Mouse (Mus musculus): ENCODE measurements at regions not wholly inside any gene's neighbourhood (a gene's known extent, or its start where the extent isn't known, plus 50 kb on each side); places are given as distances from the start of the nearest gene placed in this dataset.

- ATAC-seq, result no peak
- Histone ChIP-seq H3K9me3 (replicated peaks) (no peaks in the 10 kb centered on the region), H3K9ac (no peak overlapping the region), H3K4me2 (no peak overlapping the region), H3K36me3 (ENCODE audit: poor library complexity, severe bottlenecking) (no peaks in the 10 kb centered on the region), H3K27me3 (no peaks in the 10 kb centered on the region), H3K4me3 (no peak overlapping the region), H3K4me1 (no peaks in the 10 kb centered on the region), H3K27ac (no peak overlapping the region)
- WGBS, result 90% methylated on average over 3 of the region's 3 CpGs
These were observed 157.9 kb upstream of the Agap1 start for GRCm38 (mm10) chr1:89296691-89297090.

GRCm38 (mm10) chr1:89297766-89298165 is 156.8 kb upstream of the Agap1 start:
- H3K9me3 ChIP-seq (replicated peaks), result no peaks in the 10 kb centered on the region
- WGBS, result 91% methylated on average over 11 of the region's 11 CpGs
- H3K4me2 ChIP-seq, result no peak overlapping the region
- H3K36me3 ChIP-seq (ENCODE audit: poor library complexity, severe bottlenecking), result no peaks in the 10 kb centered on the region
- no peak for ATAC-seq
- H3K4me1 ChIP-seq, result peaks cover 6% of the 10 kb centered on the region; the same call in 1 of the 2 replicates
- no peak overlapping the region for H3K4me3 ChIP-seq
- H3K9ac ChIP-seq, result no peak overlapping the region
- no peaks in the 10 kb centered on the region for H3K27me3 ChIP-seq
- H3K27ac ChIP-seq, result no peak overlapping the region

GRCm38 (mm10) chr1:89301151-89301550 is 153.5 kb upstream of the Agap1 start:
- Histone ChIP-seq H3K9ac (no peak overlapping the region), H3K36me3 (ENCODE audit: poor library complexity, severe bottlenecking) (no peaks in the 10 kb centered on the region), H3K9me3 (replicated peaks) (no peaks in the 10 kb centered on the region), H3K27ac (no peak overlapping the region), H3K4me2 (no peak overlapping the region), H3K4me3 (no peak overlapping the region), H3K27me3 (no peaks in the 10 kb centered on the region), H3K4me1 (peaks cover 8% of the 10 kb centered on the region; the same call in 1 of the 2 replicates)
- ATAC-seq, result no peak
- 88% methylated on average over 6 of the region's 6 CpGs for WGBS

GRCm38 (mm10) chr1:89302368-89302951 is 152.1 kb upstream of the Agap1 start:
- Histone ChIP-seq H3K9ac (no peak overlapping the region), H3K4me1 (peaks cover 8% of the 10 kb centered on the region; the same call in 1 of the 2 replicates), H3K27ac (no peak overlapping the region; the same call in 1 of the 2 replicates), H3K36me3 (ENCODE audit: poor library complexity, severe bottlenecking) (no peaks in the 10 kb centered on the region), H3K9me3 (replicated peaks) (no peaks in the 10 kb centered on the region), H3K27me3 (no peaks in the 10 kb centered on the region), H3K4me3 (no peak overlapping the region), H3K4me2 (peak overlapping the region; percentile 32)
- WGBS, result 69% methylated on average over 20 of the region's 20 CpGs
- no peak for ATAC-seq

GRCm38 (mm10) chr1:89305171-89305570 is 149.4 kb upstream of the Agap1 start:
- H3K4me2 ChIP-seq, result no peak overlapping the region
- no peak for ATAC-seq
- H3K27ac ChIP-seq, result no peak overlapping the region
- H3K4me3 ChIP-seq, result no peak overlapping the region
- 84% methylated on average over 7 of the region's 7 CpGs for WGBS
- peaks cover 17% of the 10 kb centered on the region for H3K4me1 ChIP-seq
- H3K36me3 ChIP-seq (ENCODE audit: poor library complexity, severe bottlenecking), result no peaks in the 10 kb centered on the region
- no peak overlapping the region for H3K9ac ChIP-seq
- H3K27me3 ChIP-seq, result no peaks in the 10 kb centered on the region
- H3K9me3 ChIP-seq (replicated peaks), result no peaks in the 10 kb centered on the region

- peak overlapping the region; percentile 50 for H3K4me2 ChIP-seq
- peak overlapping the region; percentile 31 for H3K9ac ChIP-seq
- WGBS, result 37% methylated on average over 13 of the region's 13 CpGs
- no peak overlapping the region for H3K27ac ChIP-seq
- peaks cover 10% of the 10 kb centered on the region for H3K4me1 ChIP-seq
- no peaks in the 10 kb centered on the region for H3K27me3 ChIP-seq
- H3K9me3 ChIP-seq (replicated peaks), result no peaks in the 10 kb centered on the region
- ATAC-seq, result peak; percentile 68; the same call in 1 of the 2 replicates
- no peaks in the 10 kb centered on the region for H3K36me3 ChIP-seq (ENCODE audit: poor library complexity, severe bottlenecking)
- H3K4me3 ChIP-seq, result peak overlapping the region; percentile 18; the same call in 1 of the 2 replicates
These were observed 145.8 kb upstream of the Agap1 start for GRCm38 (mm10) chr1:89308788-89309187.

GRCm38 (mm10) chr1:89313064-89313463 is 141.5 kb upstream of the Agap1 start:
- Histone ChIP-seq H3K9ac (no peak overlapping the region), H3K9me3 (replicated peaks) (no peaks in the 10 kb centered on the region), H3K27me3 (no peaks in the 10 kb centered on the region), H3K27ac (no peak overlapping the region), H3K4me1 (peaks cover 10% of the 10 kb centered on the region), H3K4me2 (no peak overlapping the region), H3K36me3 (ENCODE audit: poor library complexity, severe bottlenecking) (no peaks in the 10 kb centered on the region), H3K4me3 (no peak overlapping the region)
- 89% methylated on average over 7 of the region's 7 CpGs for WGBS
- no peak for ATAC-seq

GRCm38 (mm10) chr1:89317897-89318296 is 136.7 kb upstream of the Agap1 start:
- no peak for ATAC-seq
- H3K4me2 ChIP-seq, result no peak overlapping the region
- H3K9ac ChIP-seq, result no peak overlapping the region
- no peak overlapping the region for H3K27ac ChIP-seq
- H3K9me3 ChIP-seq (replicated peaks), result no peaks in the 10 kb centered on the region
- H3K36me3 ChIP-seq (ENCODE audit: poor library complexity, severe bottlenecking), result no peaks in the 10 kb centered on the region
- H3K27me3 ChIP-seq, result 0 out of 2 replicates have a peak, but pooled peaks cover 3% of the 10 kb centered on the region
- 96% methylated on average over 4 of the region's 4 CpGs for WGBS
- no peak overlapping the region for H3K4me3 ChIP-seq
- no peaks in the 10 kb centered on the region for H3K4me1 ChIP-seq

- no peak overlapping the region for H3K27ac ChIP-seq
- 0 out of 2 replicates have a peak, but pooled peaks cover 3% of the 10 kb centered on the region for H3K27me3 ChIP-seq
- no peak overlapping the region for H3K4me2 ChIP-seq
- H3K4me1 ChIP-seq, result no peaks in the 10 kb centered on the region
- H3K9ac ChIP-seq, result no peak overlapping the region
- no peak for ATAC-seq
- no peaks in the 10 kb centered on the region for H3K36me3 ChIP-seq (ENCODE audit: poor library complexity, severe bottlenecking)
- WGBS, result 78% methylated on average over 4 of the region's 4 CpGs
- H3K9me3 ChIP-seq (replicated peaks), result no peaks in the 10 kb centered on the region
- no peak overlapping the region for H3K4me3 ChIP-seq
These were observed 135.9 kb upstream of the Agap1 start for GRCm38 (mm10) chr1:89318663-89319062.

GRCm38 (mm10) chr1:89322621-89323020 is 132.0 kb upstream of the Agap1 start:
- ATAC-seq, result no peak
- 67% methylated on average over 4 of the region's 4 CpGs for WGBS
- H3K36me3 ChIP-seq (ENCODE audit: poor library complexity, severe bottlenecking), result no peaks in the 10 kb centered on the region

GRCm38 (mm10) chr1:89323091-89323490 is 131.5 kb upstream of the Agap1 start:
- Histone ChIP-seq H3K4me1 (no peaks in the 10 kb centered on the region), H3K36me3 (ENCODE audit: poor library complexity, severe bottlenecking) (no peaks in the 10 kb centered on the region), H3K4me2 (no peak overlapping the region), H3K9me3 (replicated peaks) (no peaks in the 10 kb centered on the region), H3K4me3 (no peak overlapping the region), H3K27ac (no peak overlapping the region), H3K9ac (no peak overlapping the region), H3K27me3 (0 out of 2 replicates have a peak, but pooled peaks cover 3% of the 10 kb centered on the region)
- WGBS, result 28% methylated on average over 2 of the region's 2 CpGs
- ATAC-seq, result no peak

More at GRCm38 (mm10) chr1:89322621-89323020, 132.0 kb upstream of the Agap1 start:
- Histone ChIP-seq H3K4me1 (no peaks in the 10 kb centered on the region), H3K9ac (no peak overlapping the region), H3K9me3 (replicated peaks) (no peaks in the 10 kb centered on the region), H3K27me3 (0 out of 2 replicates have a peak, but pooled peaks cover 3% of the 10 kb centered on the region), H3K27ac (no peak overlapping the region), H3K4me2 (no peak overlapping the region), H3K4me3 (no peak overlapping the region)

GRCm38 (mm10) chr1:89331352-89331751 is 123.3 kb upstream of the Agap1 start:
- H3K9ac ChIP-seq, result no peak overlapping the region
- no peaks in the 10 kb centered on the region for H3K27me3 ChIP-seq
- H3K27ac ChIP-seq, result no peak overlapping the region
- no peak overlapping the region for H3K4me3 ChIP-seq
- H3K4me2 ChIP-seq, result no peak overlapping the region
- ATAC-seq, result no peak
- H3K9me3 ChIP-seq (replicated peaks), result no peaks in the 10 kb centered on the region
- 91% methylated on average over 4 of the region's 4 CpGs for WGBS
- H3K36me3 ChIP-seq (ENCODE audit: poor library complexity, severe bottlenecking), result no peaks in the 10 kb centered on the region
- no peaks in the 10 kb centered on the region for H3K4me1 ChIP-seq

GRCm38 (mm10) chr1:89332676-89333075 is 121.9 kb upstream of the Agap1 start:
- no peak for ATAC-seq
- 44% methylated on average over 7 of the region's 7 CpGs for WGBS
- H3K9ac ChIP-seq, result no peak overlapping the region
- no peak overlapping the region for H3K27ac ChIP-seq
- no peak overlapping the region for H3K4me2 ChIP-seq
- no peak overlapping the region for H3K4me3 ChIP-seq
- no peaks in the 10 kb centered on the region for H3K4me1 ChIP-seq
- no peaks in the 10 kb centered on the region for H3K9me3 ChIP-seq (replicated peaks)
- H3K27me3 ChIP-seq, result no peaks in the 10 kb centered on the region
- no peaks in the 10 kb centered on the region for H3K36me3 ChIP-seq (ENCODE audit: poor library complexity, severe bottlenecking)

All from forebrain, embryonic 13.5 days (tissue).